Mouse (Mus musculus) kidney, postnatal 4 days (tissue): ENCODE measurements around the gene Gdf15.

Experiments used
- DNase-seq, 2 experiments: peaks; one replicate each; pipeline ENCODE4 v3.0.0; 2021; ENCODE audit warnings: mixed read lengths in 2 of 2

The Gdf15 gene

DNA sequence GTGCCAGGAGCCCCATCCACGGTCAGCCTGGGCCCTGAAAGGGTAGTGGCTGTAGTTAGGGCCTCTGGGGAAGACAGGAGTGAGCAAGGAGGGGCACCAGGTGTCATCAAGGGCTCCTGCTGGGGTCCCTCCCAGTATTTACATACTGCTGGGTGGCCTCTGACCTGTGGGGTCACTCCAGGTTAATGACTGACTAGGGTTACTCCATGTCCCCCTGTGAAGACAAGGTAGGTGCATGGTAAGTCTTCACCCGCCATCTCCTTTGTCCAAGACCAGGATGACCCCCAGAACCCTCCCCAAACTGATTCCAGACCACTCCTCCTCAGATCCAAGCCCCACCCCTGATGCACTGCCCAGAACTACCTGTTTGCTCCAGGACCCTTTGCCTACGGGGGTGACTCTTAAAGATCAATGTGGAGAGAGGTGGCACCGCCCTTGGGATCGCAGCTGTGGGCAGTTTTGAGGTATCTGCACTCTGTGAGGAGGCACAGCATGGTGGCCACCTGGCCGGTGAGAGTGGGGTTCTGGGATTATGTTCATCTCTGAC, at the start of gene Gdf15:
TSS of gene Gdf15 (minus strand) at position 111 of the 547 bp plus-strand sequence.
- no peak for DNase-seq

DNA sequence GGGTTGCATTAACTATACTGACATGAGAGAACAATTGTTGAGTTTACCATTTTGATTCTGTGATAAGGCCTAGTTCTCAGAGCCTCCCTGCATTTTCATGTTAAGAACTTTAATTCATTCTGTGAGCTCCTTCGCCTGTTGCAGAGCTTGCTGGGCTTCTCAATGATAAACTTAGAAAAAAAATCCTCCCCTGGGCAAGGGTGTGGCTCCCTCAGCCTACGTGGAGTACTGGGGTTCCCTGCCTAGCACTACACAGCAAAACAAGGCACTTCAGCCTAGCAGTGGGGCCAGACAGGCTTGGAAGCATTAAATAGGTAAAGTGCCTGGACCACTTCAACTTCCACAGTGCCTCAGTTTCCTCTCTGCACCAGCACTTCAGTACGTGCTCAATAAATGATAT, 49.2 kb upstream of the Gdf15 start:
- no peak for DNase-seq

DNA sequence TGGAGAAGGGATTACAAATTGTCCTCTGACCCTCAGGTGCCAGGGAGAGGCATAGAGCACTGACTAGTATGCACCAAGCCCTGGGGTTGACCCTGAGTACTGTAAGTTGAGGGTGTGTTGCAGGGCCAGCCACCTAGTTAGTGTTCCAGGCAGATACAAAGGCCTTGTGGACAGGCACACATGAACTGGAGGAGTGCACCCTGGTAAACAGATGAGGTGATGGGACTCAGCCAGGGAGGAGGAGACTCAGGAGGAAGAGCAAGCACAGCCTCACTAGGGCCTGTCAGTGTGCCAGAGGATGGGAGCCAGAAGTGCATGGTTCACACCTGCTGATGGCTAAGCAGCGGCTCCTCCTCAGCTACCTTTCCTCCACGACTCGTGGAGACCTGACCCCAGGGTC, 47.8 kb upstream of the Gdf15 start:
- no peak for DNase-seq

DNA sequence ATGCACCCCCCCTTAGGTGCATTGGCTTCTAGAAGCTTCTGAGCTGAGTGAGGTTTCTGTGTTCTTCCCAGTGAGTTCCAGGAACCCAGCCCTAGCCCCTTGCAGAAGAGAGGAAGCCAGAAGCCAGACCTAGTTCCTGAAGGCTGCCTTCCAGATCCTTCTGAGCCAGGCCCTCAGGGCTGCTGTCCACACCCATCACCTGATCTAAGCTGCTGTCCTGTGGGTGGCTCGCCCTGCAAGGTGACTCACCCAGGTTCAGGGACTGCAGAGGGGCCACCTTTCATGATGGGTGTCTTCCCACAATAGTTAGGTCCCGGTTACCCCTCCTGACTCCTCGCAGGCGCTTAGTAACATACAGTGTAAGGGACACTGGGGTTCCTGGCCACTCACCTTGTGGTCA, 47.1 kb upstream of the Gdf15 start:
- DNase-seq: no peak

DNA sequence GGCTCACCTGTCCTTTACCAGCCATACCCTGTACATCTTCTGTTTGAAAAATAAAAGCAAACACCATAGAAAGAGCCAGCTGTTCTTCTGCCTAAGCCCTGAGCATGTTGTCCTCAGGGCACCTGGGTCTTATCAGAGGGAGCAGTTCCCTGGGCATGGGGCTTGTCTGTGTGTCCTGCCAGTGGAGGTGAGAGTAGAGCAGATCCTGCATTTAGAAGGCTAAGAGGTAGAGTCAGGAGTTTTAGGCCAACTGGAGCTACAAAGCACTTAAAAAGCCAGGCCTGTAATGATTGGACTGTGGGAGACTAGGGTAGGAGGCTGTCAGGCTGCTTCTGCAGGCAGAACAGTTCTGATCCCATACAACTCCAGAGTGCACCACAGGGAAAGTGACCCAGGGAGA, 46.4 kb upstream of the Gdf15 start:
- no peak for DNase-seq

DNA sequence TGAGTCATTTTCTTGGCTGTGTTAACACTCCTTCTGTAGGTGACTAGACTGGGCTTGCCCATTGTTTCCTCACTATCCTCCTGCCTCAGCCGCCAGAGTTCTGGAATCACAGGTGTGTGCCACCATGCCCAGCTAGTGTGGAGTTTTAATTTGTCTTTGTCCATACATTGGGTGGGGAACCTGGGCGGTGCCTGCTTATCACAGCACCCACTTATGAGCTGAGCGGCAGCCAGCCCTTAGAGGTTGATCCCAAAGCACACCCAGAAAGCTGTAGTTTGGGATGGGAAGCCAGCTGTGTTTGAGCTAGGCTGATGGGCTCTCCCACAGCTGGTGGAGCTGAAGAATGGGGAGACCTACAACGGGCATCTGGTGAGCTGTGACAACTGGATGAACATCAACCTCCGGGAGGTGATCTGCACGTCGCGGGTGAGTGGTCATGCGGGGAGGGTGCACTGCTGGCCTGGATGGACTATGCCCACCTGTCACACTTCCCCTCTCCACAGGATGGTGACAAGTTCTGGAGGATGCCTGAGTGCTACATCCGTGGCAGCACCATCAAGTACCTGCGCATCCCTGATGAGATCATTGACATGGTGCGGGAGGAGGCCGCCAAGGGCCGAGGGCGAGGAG, 45.3 kb upstream of the Gdf15 start:
- DNase-seq: peak; percentile 47 to 73

DNA sequence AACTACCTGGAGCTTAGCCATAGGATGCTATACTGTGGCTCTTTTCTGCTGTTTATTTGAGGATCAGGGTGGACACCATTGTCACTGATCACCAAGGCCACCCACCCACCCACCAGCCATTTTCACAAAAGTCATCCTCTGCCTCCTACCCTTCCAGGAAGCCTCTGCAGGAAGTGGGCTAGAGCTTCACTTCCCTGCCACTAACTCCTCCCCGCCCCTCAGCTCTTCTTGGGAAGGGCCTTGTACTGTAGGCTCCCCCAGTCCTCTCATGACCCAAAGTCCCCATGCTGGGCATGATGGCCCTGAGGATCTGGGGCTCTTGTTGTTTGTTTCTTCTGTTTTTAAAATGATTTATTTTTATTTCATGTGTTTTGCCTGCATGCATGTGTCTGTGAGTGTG, 43.1 kb upstream of the Gdf15 start:
- peak in 1 of 2 experiments; percentile 18 for DNase-seq

DNA sequence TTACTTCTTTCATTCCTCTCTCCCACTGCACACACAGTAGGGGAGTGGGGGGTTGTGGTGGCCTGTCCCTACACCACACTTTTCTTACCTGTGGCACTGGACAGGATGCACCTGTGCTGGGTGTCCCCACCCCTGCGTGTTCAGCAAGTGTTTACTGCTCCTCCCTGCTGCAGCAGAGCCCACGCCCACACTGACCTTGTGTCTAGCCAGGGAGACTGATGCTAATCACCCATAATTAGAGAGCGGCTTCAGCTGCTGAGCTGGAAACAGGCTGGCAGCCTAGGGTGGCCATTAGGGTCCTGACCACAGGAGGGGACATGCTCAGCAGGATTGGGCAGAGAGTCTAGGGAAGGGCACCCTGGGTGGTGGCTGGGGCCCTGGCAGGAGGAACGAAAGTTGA, 42.5 kb upstream of the Gdf15 start:
- DNase-seq: peak in 1 of 2 experiments; percentile 30

DNA sequence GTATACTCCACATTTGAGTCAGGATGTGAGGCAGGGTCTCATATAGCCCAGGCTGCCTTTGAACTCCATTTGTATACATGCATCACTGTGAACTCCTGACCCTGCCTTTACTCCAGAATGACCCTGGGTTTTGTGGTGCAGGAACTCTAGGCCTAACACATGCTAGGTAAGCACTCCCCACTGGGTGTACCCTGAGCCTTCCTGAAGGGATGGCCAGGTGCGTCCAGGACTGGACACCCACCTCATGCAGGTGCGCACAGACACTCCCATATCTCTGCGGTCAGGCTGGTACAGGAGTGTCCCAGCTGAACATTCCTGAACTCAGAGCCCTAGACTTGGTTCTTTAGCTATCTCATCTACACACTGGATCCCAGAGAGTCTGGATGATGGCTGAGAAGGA, 41.9 kb upstream of the Gdf15 start:
- DNase-seq: peak in 1 of 2 experiments; percentile 12

DNA sequence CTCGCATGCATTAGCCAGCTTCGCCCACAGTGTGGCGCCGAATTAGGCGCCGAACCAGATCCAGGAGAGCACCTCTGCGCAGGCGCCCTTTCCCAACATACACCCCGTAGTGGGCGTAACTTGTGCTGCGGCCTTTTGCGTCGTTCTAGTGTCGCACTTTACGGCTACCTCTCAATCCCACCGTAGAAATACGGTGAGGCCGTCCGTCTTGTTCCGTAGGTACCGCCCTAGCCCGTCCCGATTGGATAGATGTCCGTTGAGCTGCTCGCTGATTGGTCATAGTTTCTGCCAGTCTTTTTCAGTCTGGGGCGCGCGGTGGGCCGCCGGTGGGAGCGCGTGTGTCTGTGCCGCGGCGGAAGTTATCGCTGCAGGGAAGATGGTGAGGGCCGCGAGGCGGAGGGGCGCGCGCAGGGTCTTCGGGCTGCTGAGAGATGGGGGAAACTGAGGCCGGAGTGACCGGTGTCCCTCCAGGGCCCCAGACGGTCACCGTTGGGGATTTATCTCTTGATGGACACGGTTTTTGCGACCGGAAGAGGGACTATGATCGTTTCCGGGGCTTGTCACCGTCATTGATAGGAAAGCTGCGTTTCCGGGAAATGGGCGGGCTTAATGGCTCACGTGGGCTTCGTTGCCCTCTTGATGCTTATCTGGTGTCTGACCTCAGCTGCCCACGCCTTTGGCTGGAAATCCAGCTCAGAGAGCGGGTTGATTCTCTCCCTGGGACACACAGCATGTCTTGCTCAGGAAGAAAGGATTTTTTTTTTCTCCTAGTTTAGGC, 41.0 kb upstream of the Gdf15 start, which contains the start of gene Lsm4:
TSS of gene Lsm4 (plus strand) at position 170 of the 778 bp plus-strand sequence.
- DNase-seq: peak; percentile 94 to 98

DNA sequence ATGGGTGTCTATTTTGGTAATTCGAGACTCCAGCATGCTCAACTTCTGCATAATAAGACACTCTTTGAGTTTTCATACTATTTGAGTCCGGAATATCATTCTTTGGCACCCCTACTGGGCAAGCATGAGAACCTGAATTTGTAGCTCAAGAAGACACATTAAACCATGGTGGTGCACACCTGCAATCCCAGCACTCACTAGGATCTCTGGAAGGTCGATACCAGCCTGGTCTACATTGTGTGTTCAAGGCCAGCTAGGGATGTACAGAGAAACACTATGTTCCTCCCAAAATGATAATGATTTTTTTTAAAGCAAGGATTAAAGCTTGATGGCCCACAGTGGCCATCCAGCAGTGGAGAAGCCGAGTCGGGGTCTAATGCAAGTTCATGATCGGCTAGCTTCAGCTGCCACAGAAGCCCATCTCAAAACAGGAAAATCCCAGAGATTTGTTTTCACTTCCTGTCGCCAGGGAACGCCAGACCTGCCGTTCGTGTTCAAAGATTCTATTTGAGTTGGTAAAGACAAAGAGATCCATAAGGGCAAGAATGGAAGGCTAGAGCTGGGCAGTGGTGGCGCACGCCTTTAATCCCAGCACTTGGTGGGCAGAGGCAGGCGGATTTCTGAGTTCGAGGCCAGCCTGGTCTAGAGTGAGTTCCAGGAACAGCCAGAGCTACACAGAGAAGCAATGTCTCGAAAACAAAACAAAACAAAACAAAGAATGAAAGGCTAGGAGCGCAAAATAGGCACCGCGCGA, 40.2 kb upstream of the Gdf15 start:
- peak in 1 of 2 experiments; percentile 36 for DNase-seq

DNA sequence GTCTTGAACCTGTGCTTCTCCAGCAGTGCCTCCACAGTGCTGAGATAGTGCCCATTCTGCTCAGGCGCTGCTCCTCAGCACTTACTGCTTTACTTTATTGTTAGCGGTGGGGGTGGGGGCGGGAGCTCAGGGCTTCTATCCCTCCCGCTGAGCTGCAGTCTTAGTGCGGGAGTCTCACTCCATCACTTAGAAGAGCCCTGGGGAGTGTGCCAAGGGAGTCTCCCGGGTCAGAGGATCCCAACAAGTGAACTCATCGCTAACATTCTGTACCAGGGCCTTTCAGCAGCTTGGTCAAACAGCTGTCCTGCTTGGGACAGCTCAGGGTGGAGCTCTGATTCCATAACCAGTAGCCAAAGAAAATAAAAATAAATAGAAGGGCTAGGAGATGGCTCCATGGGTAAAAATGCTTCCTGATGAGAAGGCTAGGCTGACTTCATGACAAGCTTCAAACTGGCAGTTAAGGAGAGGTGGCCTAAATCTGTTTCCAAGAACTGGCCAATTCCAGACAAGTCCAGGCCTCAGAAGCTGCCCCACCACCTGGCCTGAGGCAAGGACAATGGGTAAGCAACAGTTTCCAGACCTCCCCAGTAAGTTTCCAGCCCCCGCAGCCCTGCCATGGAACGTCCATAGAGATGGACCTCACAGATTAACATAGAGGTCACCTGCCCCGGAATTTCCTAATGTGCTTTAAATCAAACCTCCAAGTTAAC, 39.5 kb upstream of the Gdf15 start:
- DNase-seq: peak; percentile 63 to 75

DNA sequence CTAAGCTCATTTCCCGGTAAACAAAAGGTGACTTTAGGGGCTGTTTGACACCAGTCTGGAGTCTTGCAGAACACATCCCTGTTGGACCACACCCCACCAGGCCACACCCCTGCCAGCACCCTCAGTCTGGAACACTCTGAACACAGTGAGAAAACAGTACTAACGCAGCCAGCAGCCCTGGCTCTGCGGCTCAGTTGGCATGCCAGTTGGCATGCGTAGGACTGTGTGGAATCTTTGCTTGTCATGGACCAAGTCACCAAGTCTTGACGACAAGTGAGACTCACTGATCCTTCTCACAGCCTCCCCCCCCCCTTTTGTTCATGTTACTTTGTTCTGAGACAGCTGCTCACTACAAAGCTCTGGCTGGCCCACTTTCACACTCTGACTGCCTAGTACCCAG, 34.8 kb upstream of the Gdf15 start:
- DNase-seq: no peak

DNA sequence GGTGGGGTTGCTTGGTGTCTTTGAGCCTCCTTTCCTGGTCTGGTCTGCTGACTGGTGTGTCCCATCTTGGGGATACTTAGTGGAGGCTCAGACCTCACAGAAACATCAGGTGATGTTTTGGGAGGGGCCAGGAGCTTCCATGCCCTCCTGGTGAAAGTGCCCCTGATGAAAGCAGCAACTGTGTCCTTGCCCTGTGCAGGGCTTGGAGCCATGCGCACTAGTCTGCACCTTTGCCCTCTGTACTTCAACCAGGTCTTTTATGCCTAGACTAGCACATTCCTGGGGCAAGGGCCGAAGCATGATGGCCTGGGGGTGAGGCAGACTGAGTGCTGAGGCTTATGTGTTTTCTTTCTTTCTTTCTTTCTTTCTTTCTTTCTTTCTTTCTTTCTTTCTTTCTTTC, 33.3 kb upstream of the Gdf15 start:
- peak in 1 of 2 experiments; percentile 67 for DNase-seq

DNA sequence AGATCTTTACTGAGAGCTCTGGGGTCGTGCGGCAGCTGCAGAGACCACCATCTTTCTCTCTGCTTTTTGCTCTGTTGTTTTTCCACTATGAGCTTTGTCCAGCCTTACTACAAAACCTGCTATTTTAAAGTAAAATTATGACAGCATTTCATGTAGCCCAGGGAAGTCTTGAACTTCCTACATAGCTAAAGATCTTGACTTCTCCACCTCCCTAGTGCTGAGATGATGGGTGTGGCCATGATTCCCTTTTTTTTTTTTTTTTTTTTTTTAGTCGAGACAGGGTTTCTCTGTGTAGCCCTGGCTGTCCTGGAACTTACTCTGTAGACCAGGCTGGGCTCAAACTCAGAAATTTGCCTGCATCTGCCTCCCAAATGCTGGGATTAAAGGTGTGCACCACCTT, 32.4 kb upstream of the Gdf15 start:
- no peak for DNase-seq

DNA sequence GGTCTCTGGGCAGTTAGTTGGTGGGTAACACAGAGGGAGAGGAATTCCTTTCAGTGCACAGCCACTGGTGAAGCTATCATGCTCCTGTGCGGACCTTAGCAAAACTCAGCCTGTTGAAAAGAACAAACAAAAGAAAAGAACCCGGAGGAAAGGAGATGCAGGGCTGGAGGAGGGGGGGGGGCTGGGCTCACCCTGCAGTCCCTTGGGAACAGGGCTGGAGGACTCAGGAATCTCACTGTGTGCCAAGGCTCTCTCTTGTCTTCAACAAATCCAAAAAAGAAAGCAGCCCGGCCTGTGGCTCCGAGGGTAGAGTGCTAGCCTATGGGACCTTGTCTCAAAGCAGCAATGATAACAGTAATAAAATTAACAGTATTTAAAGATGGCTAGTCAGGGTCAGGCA, 31.4 kb upstream of the Gdf15 start:
- no peak for DNase-seq

DNA sequence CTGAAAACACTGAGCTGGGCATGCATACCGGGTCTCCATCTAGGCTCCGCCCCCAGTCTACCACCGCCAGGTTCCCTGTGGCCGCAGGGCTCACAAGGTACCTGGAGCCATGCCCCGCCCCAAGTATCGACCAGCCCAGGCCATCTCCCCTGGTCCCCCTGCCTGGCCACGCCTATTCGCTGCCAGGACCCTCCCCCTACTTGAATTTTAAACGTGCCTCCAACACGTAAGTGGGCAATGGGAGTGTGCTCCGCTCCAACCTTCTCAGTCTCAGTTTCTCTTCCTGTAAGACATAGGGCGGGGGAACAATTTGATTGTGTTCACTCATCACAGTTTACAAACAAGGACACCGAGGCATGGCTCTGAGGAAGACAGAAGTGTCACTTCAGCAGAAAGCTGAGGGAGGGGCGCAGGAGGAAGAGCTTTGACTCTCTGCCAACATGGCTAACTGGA, 28.0 kb upstream of the Gdf15 start, which contains the start of gene Pgpep1:
TSS of gene Pgpep1 (minus strand) at position 116 of the 453 bp plus-strand sequence.
- peak; percentile 61 to 77 for DNase-seq

DNA sequence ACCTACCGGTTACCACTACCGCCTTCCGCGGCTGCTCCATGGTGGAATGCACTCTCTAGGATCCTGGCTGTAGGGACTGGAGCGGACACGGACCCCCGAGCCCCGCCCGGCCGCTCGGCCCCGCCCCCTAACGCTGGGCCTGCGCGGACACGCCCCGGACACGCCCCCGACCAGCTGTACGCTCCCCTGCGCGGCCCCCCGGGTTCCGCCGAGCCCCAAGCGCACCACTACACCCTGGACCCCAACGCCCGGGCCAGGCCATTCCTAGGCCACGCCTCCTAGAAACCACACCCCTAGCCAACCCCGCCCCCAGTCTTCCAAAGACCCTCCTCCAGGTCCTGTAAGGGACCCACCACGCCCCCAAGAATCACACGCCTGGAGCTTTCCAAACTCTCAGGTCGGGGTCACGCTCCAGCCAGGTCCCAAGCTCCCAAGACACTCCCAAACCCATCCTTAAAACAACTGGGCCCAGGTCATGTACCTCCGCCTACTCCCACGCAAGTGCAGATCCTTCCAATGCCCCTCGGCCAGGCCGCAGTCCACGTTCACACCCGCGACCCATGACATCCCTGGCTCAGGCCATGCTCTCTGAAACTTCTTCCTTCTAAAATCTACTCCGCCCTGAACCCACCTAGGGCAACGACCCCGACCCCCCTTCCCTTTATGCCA, 27.5 kb upstream of the Gdf15 start:
- DNase-seq: peak; percentile 98

DNA sequence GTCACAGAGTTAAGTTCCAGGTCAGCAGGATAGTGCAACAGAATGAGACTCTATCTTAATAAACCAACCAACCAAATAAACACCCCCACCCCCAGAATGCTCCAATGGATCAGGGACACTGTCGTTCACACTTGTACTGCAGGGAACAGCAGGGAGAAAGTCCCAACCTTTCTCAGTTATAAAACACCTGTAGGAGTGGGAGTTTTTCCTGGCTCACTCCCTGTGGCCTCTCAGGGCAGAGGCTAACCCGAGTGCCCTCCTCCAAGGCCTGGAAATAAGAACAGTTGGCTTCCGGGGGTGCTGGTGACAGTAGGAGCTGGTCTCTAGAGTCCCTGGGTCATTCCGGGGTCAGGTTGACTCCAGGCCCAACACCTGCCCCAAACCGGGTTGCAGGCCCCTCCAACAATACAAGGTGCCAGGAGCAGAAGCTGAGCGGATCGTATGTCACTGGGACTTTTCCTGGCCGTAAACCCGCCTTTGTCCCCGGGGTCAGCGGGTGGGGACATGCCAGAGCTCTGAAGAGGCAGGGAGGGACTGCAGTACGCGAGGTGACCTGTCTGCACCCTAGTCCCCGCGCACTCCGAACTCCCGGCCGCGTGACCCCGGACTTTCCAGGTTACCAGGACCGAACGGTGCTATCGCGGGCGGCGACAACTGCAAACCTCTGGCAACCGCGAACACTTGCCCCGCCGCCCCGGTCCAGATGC, 26.8 kb upstream of the Gdf15 start:
- DNase-seq: no peak

DNA sequence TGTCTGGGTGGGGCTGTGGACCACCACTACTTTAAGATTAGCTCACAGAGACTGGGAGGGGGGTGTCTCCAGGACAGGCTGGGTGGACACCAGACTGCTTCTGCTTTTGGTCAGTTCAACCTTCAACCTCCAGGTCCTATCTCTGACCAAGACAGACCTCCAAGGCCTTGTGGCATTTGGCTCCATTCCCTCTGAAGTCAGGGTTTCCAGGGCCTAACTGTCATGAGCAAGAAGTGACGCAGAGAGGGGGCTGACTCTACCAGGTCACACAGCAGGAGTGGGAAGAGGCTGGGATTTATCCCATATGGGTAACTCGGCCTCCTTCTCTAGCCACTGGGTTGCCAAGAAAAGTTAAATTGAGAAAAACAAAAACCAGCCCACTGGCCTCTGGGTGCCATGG, 25.5 kb upstream of the Gdf15 start:
- no peak for DNase-seq

DNA sequence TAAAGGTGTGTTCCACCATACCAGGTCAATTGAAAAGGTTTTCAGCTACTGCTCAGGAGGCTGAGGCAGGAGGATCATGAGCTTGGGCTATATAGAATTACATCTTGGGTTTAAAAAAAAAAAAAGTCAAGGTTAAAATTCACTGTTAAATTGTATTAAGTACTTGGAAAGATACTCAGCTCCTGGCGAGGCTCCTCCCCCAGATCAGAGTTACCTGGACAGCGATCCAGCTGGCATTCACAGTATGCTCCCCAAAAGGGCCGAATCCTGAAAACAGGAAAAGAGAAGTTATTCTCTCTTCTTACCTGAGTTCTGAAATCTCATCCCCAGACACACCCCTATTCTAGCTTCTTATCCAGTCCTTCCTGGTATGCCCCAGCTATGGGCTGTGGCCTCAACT, 25.0 kb upstream of the Gdf15 start:
- no peak for DNase-seq
